Mouse (Mus musculus): ENCODE results near the gene Slc5a10. TPM values are rescaled to one million over a fixed set of nuclear protein-coding genes. Genes with fewer than 3 reads are reported as not detected.
A peak's percentile ranks its signal among the peaks of the same experiment; 100 is the strongest.

Gene Slc5a10
- polyA plus RNA-seq, 1 experiment from 2014 or later = not detected

DNA sequence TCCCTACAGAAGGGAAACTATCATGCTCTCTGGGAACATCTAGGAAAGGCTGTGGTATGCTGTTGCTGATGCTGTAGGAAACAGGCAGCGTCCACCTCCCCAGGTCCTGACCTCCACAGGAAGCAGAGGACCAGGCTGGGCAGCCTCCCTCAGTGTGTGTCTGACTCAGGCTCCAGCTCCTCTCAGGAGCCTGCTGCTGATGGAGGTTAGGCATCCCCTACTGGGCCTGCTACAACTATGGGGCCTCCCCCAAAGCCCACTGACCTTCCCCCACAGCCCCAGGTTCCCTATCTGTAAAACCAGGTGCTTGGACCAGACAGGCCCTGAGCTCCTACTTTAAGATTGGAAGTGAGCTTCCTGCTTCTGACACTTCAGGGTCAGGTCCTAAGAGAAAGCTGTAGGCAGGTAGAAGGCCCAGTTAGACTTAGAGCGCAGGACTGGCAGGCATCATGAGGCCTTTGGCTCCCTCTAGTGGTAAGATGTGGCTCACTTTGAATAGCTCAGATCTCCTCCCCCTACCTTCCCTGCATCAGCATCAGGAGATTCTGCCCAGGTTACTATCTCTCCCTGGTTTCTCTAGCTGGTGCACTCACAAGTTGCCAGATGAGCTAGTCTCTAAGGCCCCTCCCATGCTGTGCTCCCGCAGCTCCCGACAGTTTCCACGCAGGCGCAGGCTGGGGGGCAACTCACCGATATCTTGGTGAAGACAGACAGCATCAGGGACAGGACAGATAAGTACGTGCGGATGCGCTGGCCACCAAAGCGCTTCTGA, 6.1 kb downstream of the Slc5a10 start:
- Histone ChIP-seq H3K36me3 (ENCODE audit: control insufficient read depth, insufficient read depth, low read length) (no peaks in the 10 kb centered on the region), H3K9me3 (replicated peaks; ENCODE audit: control insufficient read depth, low read length) (no peaks in the 10 kb centered on the region), H3K4me3 (ENCODE audit: low read depth, low read length) (no peak overlapping the region)

GRCm38 (mm10) chr11:61713157-61713855, 7.3 kb downstream of the Slc5a10 start:
- Histone ChIP-seq H3K27me3 (replicated peaks; ENCODE audit: control insufficient read depth, insufficient read depth, low read length) (no peaks in the 10 kb centered on the region), H3K9ac (ENCODE audit: low read length) (no peak overlapping the region), H3K36me3 (ENCODE audit: control insufficient read depth, insufficient read depth, low read length) (no peaks in the 10 kb centered on the region), H3K27ac (ENCODE audit: low read depth, low read length) (no peak overlapping the region), H3K4me2 (ENCODE audit: low read length) (no peak overlapping the region), H3K9me3 (replicated peaks; ENCODE audit: control insufficient read depth, low read length) (no peaks in the 10 kb centered on the region), H3K4me1 (ENCODE audit: control insufficient read depth, insufficient read depth, low read length) (no peaks in the 10 kb centered on the region; the same call in 1 of the 2 replicates), H3K4me3 (ENCODE audit: low read depth, low read length) (no peak overlapping the region)
- ATAC-seq = no peak
- DNase-seq (ENCODE audit: low spot score) = no peak
- 56% methylated on average over 15 of the region's 15 CpGs for WGBS

More for the DNA sequence above, 6.1 kb downstream of the Slc5a10 start:
- no peaks in the 10 kb centered on the region; the same call in 1 of the 2 replicates for H3K4me1 ChIP-seq (ENCODE audit: control insufficient read depth, insufficient read depth, low read length)
- H3K9ac ChIP-seq (ENCODE audit: low read length) = no peak overlapping the region
- DNase-seq (ENCODE audit: low spot score) = peak; percentile 94
- WGBS = 41% methylated on average over 11 of the region's 11 CpGs
- H3K27me3 ChIP-seq (replicated peaks; ENCODE audit: control insufficient read depth, insufficient read depth, low read length) = no peaks in the 10 kb centered on the region
- peak; percentile 86 for ATAC-seq
- no peak overlapping the region for H3K27ac ChIP-seq (ENCODE audit: low read depth, low read length)
- no peak overlapping the region for H3K4me2 ChIP-seq (ENCODE audit: low read length)

GRCm38 (mm10) chr11:61708928-61709327, 11.7 kb downstream of the Slc5a10 start:
- no peak overlapping the region for H3K27ac ChIP-seq (ENCODE audit: low read depth, low read length)
- no peak for DNase-seq (ENCODE audit: low spot score)
- no peaks in the 10 kb centered on the region for H3K27me3 ChIP-seq (replicated peaks; ENCODE audit: control insufficient read depth, insufficient read depth, low read length)
- H3K4me2 ChIP-seq (ENCODE audit: low read length) = no peak overlapping the region
- no peak overlapping the region for H3K9ac ChIP-seq (ENCODE audit: low read length)
- H3K4me1 ChIP-seq (ENCODE audit: control insufficient read depth, insufficient read depth, low read length) = no peaks in the 10 kb centered on the region
- no peaks in the 10 kb centered on the region for H3K36me3 ChIP-seq (ENCODE audit: control insufficient read depth, insufficient read depth, low read length)
- WGBS = 49% methylated on average over 3 of the region's 3 CpGs
- ATAC-seq = no peak
- H3K4me3 ChIP-seq (ENCODE audit: low read depth, low read length) = no peak overlapping the region
- no peaks in the 10 kb centered on the region for H3K9me3 ChIP-seq (replicated peaks; ENCODE audit: control insufficient read depth, low read length)

DNA sequence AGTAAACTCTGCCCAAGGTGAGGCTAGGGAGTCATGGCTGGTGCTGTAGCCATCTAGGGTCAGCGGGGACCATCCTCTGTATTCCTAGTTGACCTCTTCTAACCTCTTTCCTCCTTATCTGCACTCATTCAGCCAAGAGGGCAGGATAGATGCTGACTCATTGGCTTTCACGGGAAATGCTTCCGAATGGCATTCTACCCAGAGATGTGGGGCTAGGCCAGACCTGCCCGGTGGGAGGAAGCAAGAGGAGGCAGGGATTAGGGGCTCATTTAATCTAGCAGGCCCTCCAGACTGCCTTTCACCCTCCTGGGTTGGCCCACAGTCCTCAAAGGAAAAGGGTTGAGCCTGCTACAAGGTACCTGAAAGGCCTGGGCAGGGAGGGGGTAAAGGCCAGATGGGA, 14.4 kb downstream of the Slc5a10 start:
- Histone ChIP-seq H3K4me1 (ENCODE audit: control insufficient read depth, insufficient read depth, low read length) (no peaks in the 10 kb centered on the region), H3K36me3 (ENCODE audit: control insufficient read depth, insufficient read depth, low read length) (no peaks in the 10 kb centered on the region)

GRCm38 (mm10) chr11:61705581-61705980, 15.0 kb downstream of the Slc5a10 start:
- 93% methylated on average over 2 of the region's 2 CpGs for WGBS
- Histone ChIP-seq H3K4me2 (ENCODE audit: low read length) (no peak overlapping the region), H3K36me3 (ENCODE audit: control insufficient read depth, insufficient read depth, low read length) (no peaks in the 10 kb centered on the region), H3K27ac (ENCODE audit: low read depth, low read length) (no peak overlapping the region), H3K4me1 (ENCODE audit: control insufficient read depth, insufficient read depth, low read length) (no peaks in the 10 kb centered on the region), H3K9me3 (replicated peaks; ENCODE audit: control insufficient read depth, low read length) (no peaks in the 10 kb centered on the region), H3K27me3 (replicated peaks; ENCODE audit: control insufficient read depth, insufficient read depth, low read length) (no peaks in the 10 kb centered on the region), H3K9ac (ENCODE audit: low read length) (no peak overlapping the region), H3K4me3 (ENCODE audit: low read depth, low read length) (no peak overlapping the region)
- ATAC-seq = no peak
- no peak for DNase-seq (ENCODE audit: low spot score)

More for the DNA sequence above, 14.4 kb downstream of the Slc5a10 start:
- 53% methylated on average over 4 of the region's 4 CpGs for whole genome bisulfite sequencing
- ATAC-seq (no peak), DNase-seq (ENCODE audit: low spot score) (no peak)
- Histone ChIP-seq H3K27me3 (replicated peaks; ENCODE audit: control insufficient read depth, insufficient read depth, low read length) (no peaks in the 10 kb centered on the region), H3K27ac (ENCODE audit: low read depth, low read length) (no peak overlapping the region), H3K4me2 (ENCODE audit: low read length) (no peak overlapping the region), H3K9me3 (replicated peaks; ENCODE audit: control insufficient read depth, low read length) (no peaks in the 10 kb centered on the region), H3K9ac (ENCODE audit: low read length) (no peak overlapping the region), H3K4me3 (ENCODE audit: low read depth, low read length) (no peak overlapping the region)

GRCm38 (mm10) chr11:61702494-61702893, 18.1 kb downstream of the Slc5a10 start:
- Histone ChIP-seq H3K27me3 (replicated peaks; ENCODE audit: control insufficient read depth, insufficient read depth, low read length) (no peaks in the 10 kb centered on the region), H3K9ac (ENCODE audit: low read length) (no peak overlapping the region), H3K4me1 (ENCODE audit: control insufficient read depth, insufficient read depth, low read length) (no peaks in the 10 kb centered on the region; the same call in 1 of the 2 replicates), H3K27ac (ENCODE audit: low read depth, low read length) (no peak overlapping the region), H3K36me3 (ENCODE audit: control insufficient read depth, insufficient read depth, low read length) (no peaks in the 10 kb centered on the region), H3K4me2 (ENCODE audit: low read length) (no peak overlapping the region), H3K9me3 (replicated peaks; ENCODE audit: control insufficient read depth, low read length) (no peaks in the 10 kb centered on the region), H3K4me3 (ENCODE audit: low read depth, low read length) (no peak overlapping the region)
- WGBS = 98% methylated on average over 5 of the region's 5 CpGs
- DNase-seq (ENCODE audit: low spot score) (no peak), ATAC-seq (no peak)

GRCm38 (mm10) chr11:61701696-61702095, 18.9 kb downstream of the Slc5a10 start:
- Histone ChIP-seq H3K4me3 (ENCODE audit: low read depth, low read length) (no peak overlapping the region), H3K9ac (ENCODE audit: low read length) (no peak overlapping the region), H3K27ac (ENCODE audit: low read depth, low read length) (no peak overlapping the region), H3K9me3 (replicated peaks; ENCODE audit: control insufficient read depth, low read length) (no peaks in the 10 kb centered on the region), H3K4me2 (ENCODE audit: low read length) (no peak overlapping the region), H3K27me3 (replicated peaks; ENCODE audit: control insufficient read depth, insufficient read depth, low read length) (no peaks in the 10 kb centered on the region), H3K4me1 (ENCODE audit: control insufficient read depth, insufficient read depth, low read length) (no peaks in the 10 kb centered on the region; the same call in 1 of the 2 replicates), H3K36me3 (ENCODE audit: control insufficient read depth, insufficient read depth, low read length) (no peaks in the 10 kb centered on the region)
- no peak for ATAC-seq
- WGBS = 34% methylated on average over 5 of the region's 5 CpGs
- DNase-seq (ENCODE audit: low spot score) = no peak

DNA sequence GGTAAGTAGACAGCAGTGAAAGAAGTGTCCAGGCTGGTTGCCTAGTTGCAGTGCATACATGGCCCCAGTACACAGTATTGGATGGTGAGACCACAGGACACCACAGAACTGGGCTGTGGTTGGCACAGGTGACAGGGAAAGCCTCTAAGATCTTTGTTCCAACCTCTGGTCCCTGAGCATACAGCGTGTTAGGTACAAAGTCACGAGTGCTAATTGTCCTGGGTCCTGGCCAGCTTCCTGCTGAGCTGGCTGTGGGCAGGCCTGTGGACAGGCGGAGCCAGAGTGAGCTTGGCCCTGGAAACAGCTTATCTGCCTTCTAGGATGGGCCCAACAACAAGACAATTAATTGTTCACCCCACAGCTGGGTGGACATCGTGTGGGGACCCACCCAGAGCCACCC, 20.7 kb downstream of the Slc5a10 start:
- Histone ChIP-seq H3K27ac (ENCODE audit: low read depth, low read length) (no peak overlapping the region), H3K27me3 (replicated peaks; ENCODE audit: control insufficient read depth, insufficient read depth, low read length) (no peaks in the 10 kb centered on the region), H3K9me3 (replicated peaks; ENCODE audit: control insufficient read depth, low read length) (no peaks in the 10 kb centered on the region), H3K9ac (ENCODE audit: low read length) (no peak overlapping the region), H3K36me3 (ENCODE audit: control insufficient read depth, insufficient read depth, low read length) (no peaks in the 10 kb centered on the region), H3K4me3 (ENCODE audit: low read depth, low read length) (no peak overlapping the region), H3K4me1 (ENCODE audit: control insufficient read depth, insufficient read depth, low read length) (no peaks in the 10 kb centered on the region; the same call in 1 of the 2 replicates), H3K4me2 (ENCODE audit: low read length) (no peak overlapping the region)
- 41% methylated on average over 4 of the region's 4 CpGs for WGBS
- no peak for ATAC-seq
- DNase-seq (ENCODE audit: low spot score) = peak; percentile 38

DNA sequence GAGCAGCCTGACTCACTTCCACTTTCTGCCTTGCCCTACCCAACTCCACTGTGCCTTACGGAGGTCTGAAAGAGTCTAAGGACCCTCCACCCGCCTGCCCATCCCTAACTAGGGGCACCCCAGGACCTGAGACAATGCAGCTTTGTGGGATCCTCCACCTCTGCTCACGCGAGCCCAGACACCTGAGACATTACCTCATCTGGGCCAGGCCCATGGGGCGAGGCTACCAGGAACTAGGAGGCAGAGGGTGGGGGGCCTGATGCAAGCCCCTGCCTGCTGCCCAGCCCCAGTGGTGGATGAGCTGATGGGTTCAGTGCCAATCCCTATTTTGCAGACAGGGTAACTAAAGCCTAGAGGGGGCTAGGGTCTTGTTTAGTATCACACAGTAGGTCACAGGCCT, 21.2 kb downstream of the Slc5a10 start:
- H3K4me1 ChIP-seq (ENCODE audit: control insufficient read depth, insufficient read depth, low read length) = no peaks in the 10 kb centered on the region; the same call in 1 of the 2 replicates
- WGBS = 83% methylated on average over 5 of the region's 5 CpGs

More for the DNA sequence above, 21.2 kb downstream of the Slc5a10 start:
- ATAC-seq (no peak), DNase-seq (ENCODE audit: low spot score) (no peak)
- Histone ChIP-seq H3K4me3 (ENCODE audit: low read depth, low read length) (no peak overlapping the region), H3K36me3 (ENCODE audit: control insufficient read depth, insufficient read depth, low read length) (no peaks in the 10 kb centered on the region), H3K27me3 (replicated peaks; ENCODE audit: control insufficient read depth, insufficient read depth, low read length) (no peaks in the 10 kb centered on the region), H3K4me2 (ENCODE audit: low read length) (no peak overlapping the region), H3K9me3 (replicated peaks; ENCODE audit: control insufficient read depth, low read length) (no peaks in the 10 kb centered on the region), H3K27ac (ENCODE audit: low read depth, low read length) (no peak overlapping the region), H3K9ac (ENCODE audit: low read length) (no peak overlapping the region)
